15 mouse cellular contexts compared by ENCODE assay signal in genomic region chr4:127232551-127232950, GRCm38 (mm10). TPM values are rescaled to one million over a fixed set of nuclear protein-coding genes. Genes with fewer than 3 reads are reported as not detected.
A peak's percentile ranks its signal among the peaks of the same experiment; 100 is the strongest.
DNase-seq lines count a peak whose midpoint lies in the region; ATAC-seq and TF ChIP-seq lines count a peak whose summit lies in the region.
"Had no signal": no experiment of that assay in that cellular context is flagged by ENCODE, and none has a peak within 500 bp of the region (broad histone marks: within the 10 kb centered on the region; RNA-seq: fewer than 3 reads in every experiment).

No protein-coding gene starts in this region.

- peaks cover 36% of the 10 kb centered on the region for H3K27me3 ChIP-seq in forebrain, embryonic 12.5 days
- H3K27me3 ChIP-seq in hindbrain, embryonic 16.5 days (replicated peaks; ENCODE audit: control insufficient read depth, insufficient read depth, low read length) = no peaks in the 10 kb centered on the region
- no peaks in the 10 kb centered on the region for H3K27me3 ChIP-seq in neural tube, embryonic 14.5 days (ENCODE audit: control insufficient read depth, insufficient read depth, low read length)
- peaks cover 4% of the 10 kb centered on the region for H3K27me3 ChIP-seq in heart, adult 2 months (ENCODE audit: control insufficient read depth, insufficient read depth, low read length)

- no peaks in the 10 kb centered on the region for H3K36me3 ChIP-seq in forebrain, embryonic 12.5 days (replicated peaks)
- H3K36me3 ChIP-seq in hindbrain, embryonic 16.5 days (ENCODE audit: control insufficient read depth, insufficient read depth, low read length) = 0 out of 2 replicates have a peak, but pooled peaks cover 4% of the 10 kb centered on the region
- H3K36me3 ChIP-seq in neural tube, embryonic 14.5 days (ENCODE audit: control insufficient read depth, insufficient read depth, low read length) = no peaks in the 10 kb centered on the region
- H3K36me3 ChIP-seq in heart, adult 2 months (ENCODE audit: control insufficient read depth, insufficient read depth, low read length) = no peaks in the 10 kb centered on the region
- H3K36me3 ChIP-seq: embryonic facial prominence, embryonic 10.5 days; limb, embryonic 10.5 days had no signal

- no peaks in the 10 kb centered on the region for H3K79me2 ChIP-seq in heart, adult 2 months (replicated peaks; ENCODE audit: control insufficient read depth, insufficient read depth, low read length)

- peak overlapping the region; percentile 77 for H3K27ac ChIP-seq in left cerebral cortex, adult 2 months
- peak overlapping the region; percentile 80 for H3K27ac ChIP-seq in forebrain, embryonic 12.5 days
- H3K27ac ChIP-seq in hindbrain, embryonic 16.5 days (ENCODE audit: low read depth, low read length) = peak overlapping the region; percentile 75
- H3K27ac ChIP-seq in neural tube, embryonic 14.5 days (ENCODE audit: low read depth, low read length) = peak overlapping the region; percentile 87
- no peak overlapping the region for H3K27ac ChIP-seq in heart, adult 2 months
- H3K27ac ChIP-seq: limb, embryonic 10.5 days had no signal

- H3K4me1 ChIP-seq in forebrain, embryonic 12.5 days = peaks cover 40% of the 10 kb centered on the region
- H3K4me1 ChIP-seq in hindbrain, embryonic 16.5 days (ENCODE audit: control insufficient read depth, insufficient read depth, low read depth, low read length) = peaks cover 31% of the 10 kb centered on the region
- H3K4me1 ChIP-seq in neural tube, embryonic 14.5 days (ENCODE audit: control insufficient read depth, insufficient read depth, low read length) = peaks cover 28% of the 10 kb centered on the region
- no peaks in the 10 kb centered on the region for H3K4me1 ChIP-seq in heart, adult 2 months (ENCODE audit: control insufficient read depth, insufficient read depth, low read length)

- H3K4me2 ChIP-seq in forebrain, embryonic 12.5 days = peak overlapping the region; percentile 15
- peak overlapping the region; percentile 5; the same call in 1 of the 2 replicates for H3K4me2 ChIP-seq in hindbrain, embryonic 16.5 days (ENCODE audit: low read length)
- H3K4me2 ChIP-seq in neural tube, embryonic 14.5 days (ENCODE audit: low read depth, low read length) = peak overlapping the region; percentile 16; the same call in 1 of the 2 replicates

- WGBS in forebrain, embryonic 12.5 days = 43% methylated on average over 5 of the region's 5 CpGs
- 8% methylated on average over 5 of the region's 5 CpGs for WGBS in hindbrain, embryonic 16.5 days
- WGBS in neural tube, embryonic 14.5 days = 17% methylated on average over 5 of the region's 5 CpGs
- 73% methylated on average over 5 of the region's 5 CpGs for WGBS in heart, adult 2 months

- no peaks in the 10 kb centered on the region for H3K9me3 ChIP-seq in forebrain, embryonic 12.5 days
- H3K9me3 ChIP-seq in hindbrain, embryonic 16.5 days (ENCODE audit: control insufficient read depth, low read length) = no peaks in the 10 kb centered on the region
- H3K9me3 ChIP-seq in neural tube, embryonic 14.5 days (ENCODE audit: control insufficient read depth, low read length) = no peaks in the 10 kb centered on the region
- H3K9me3 ChIP-seq: embryonic facial prominence, embryonic 10.5 days; limb, embryonic 10.5 days; megakaryocyte, embryonic 14.5 days had no signal

- intact Hi-C loops in left cerebral cortex, adult 2 months (cut with DNase I) = no loop called here
- intact Hi-C loops in heart, adult 2 months (cut with DNase I) = no loop called here

- no peak for TF ChIP-seq CTCF in left cerebral cortex, adult 2 months (IDR thresholded peaks at IDR 0.05)
- no peak for TF ChIP-seq CTCF in heart, adult 2 months (IDR thresholded peaks at IDR 0.05)

- H3K9ac ChIP-seq in forebrain, embryonic 12.5 days = no peak overlapping the region
- no peak overlapping the region for H3K9ac ChIP-seq in hindbrain, embryonic 16.5 days (ENCODE audit: low read depth, low read length)
- no peak overlapping the region for H3K9ac ChIP-seq in neural tube, embryonic 14.5 days (replicated peaks; ENCODE audit: low read depth, low read length)
- H3K9ac ChIP-seq in heart, adult 2 months (ENCODE audit: low read depth, low read length) = no peak overlapping the region

- H3K4me3 ChIP-seq in left cerebral cortex, adult 2 months = no peak overlapping the region
- no peak overlapping the region for H3K4me3 ChIP-seq in forebrain, embryonic 12.5 days (replicated peaks)
- no peak overlapping the region for H3K4me3 ChIP-seq in hindbrain, embryonic 16.5 days (ENCODE audit: low read length)
- H3K4me3 ChIP-seq in neural tube, embryonic 14.5 days (ENCODE audit: low read depth, low read length) = no peak overlapping the region
- no peak overlapping the region for H3K4me3 ChIP-seq in heart, adult 2 months
- H3K4me3 ChIP-seq: embryonic facial prominence, embryonic 10.5 days; limb, embryonic 10.5 days; megakaryocyte, embryonic 14.5 days had no signal

- TF ChIP-seq POLR2A in heart, adult 2 months (IDR thresholded peaks at IDR 0.05; ENCODE audit: insufficient read depth, low read depth, low read length) = no peak

- peak; percentile 17; the same call in 1 of the 2 replicates for ATAC-seq in forebrain, embryonic 12.5 days (ENCODE audit: low FRiP score)
- peak; percentile 82 for ATAC-seq in hindbrain, embryonic 16.5 days
- ATAC-seq in neural tube, embryonic 14.5 days (ENCODE audit: low read depth) = peak; percentile 59

- DNase-seq in left cerebral cortex, adult 2 months (ENCODE audit: extremely low spot score in 1 of 2, low spot score in 2 of 2) = no peak
- no peak for DNase-seq in left cerebral cortex, adult 8-10 months (ENCODE audit: low spot score in 2 of 2)
- no peak for DNase-seq in adrenal gland, postnatal 36 days
- DNase-seq in heart, adult 2 months = no peak
- no peak for DNase-seq in lung, postnatal 14 days
- DNase-seq: B cell, adult 2 months; gastrocnemius, postnatal 25 days; kidney, adult 2 months; spleen, adult 18-20 months had no signal

- no peak for TF ChIP-seq EP300 in heart, adult 2 months (IDR thresholded peaks at IDR 0.05; ENCODE audit: insufficient read depth, low read depth, low read length)

RNA-seq across cellular contexts. Expression of gene Smim12, which starts 11.0 kb away (rescaled TPM):
- 10 to 100 TPM; 52.1 to 54.0 TPM for total RNA-seq in left cerebral cortex, adult 2 months (2021)
- 10 to 100 TPM; 56.2 to 58.6 (median 58.4) TPM for total RNA-seq in left cerebral cortex, adult 8-10 months (2022)
- 44.2 and 46.6 TPM in 2 replicates for polyA plus RNA-seq in forebrain, embryonic 12.5 days (2016; fragmentation: Nextera tagmentation; extraction: Ambion mirVana)
- polyA plus RNA-seq in hindbrain, embryonic 16.5 days (2015; fragmentation: Nextera tagmentation; extraction: Ambion mirVana) = 61.4 and 61.6 TPM in 2 replicates
- polyA plus RNA-seq in neural tube, embryonic 14.5 days (2014; fragmentation: Nextera tagmentation; extraction: Ambion mirVana) = 58.2 and 62.7 TPM in 2 replicates
- total RNA-seq in adrenal gland, postnatal 36 days (2021) = 10 to 100 TPM; 51.5 to 52.6 TPM
- total RNA-seq in heart, adult 2 months (2021) = 10 to 100 TPM; 50.3 to 51.6 TPM
- 43.3 and 47.7 TPM in 2 replicates for polyA plus RNA-seq in heart, adult 2 months (2012; rRNA removed)

Comparison
In these comparisons a context has a peak if more than half of its experiments do, and no peak if none do; other contexts are left out.
1. ATAC-seq: peak in every context shown above with its lines; median percentile 82 in hindbrain, embryonic 16.5 days; 59 in neural tube, embryonic 14.5 days; 17 in forebrain, embryonic 12.5 days.